Mouse (Mus musculus): ENCODE results near the gene Spata31d1b.

DNA sequence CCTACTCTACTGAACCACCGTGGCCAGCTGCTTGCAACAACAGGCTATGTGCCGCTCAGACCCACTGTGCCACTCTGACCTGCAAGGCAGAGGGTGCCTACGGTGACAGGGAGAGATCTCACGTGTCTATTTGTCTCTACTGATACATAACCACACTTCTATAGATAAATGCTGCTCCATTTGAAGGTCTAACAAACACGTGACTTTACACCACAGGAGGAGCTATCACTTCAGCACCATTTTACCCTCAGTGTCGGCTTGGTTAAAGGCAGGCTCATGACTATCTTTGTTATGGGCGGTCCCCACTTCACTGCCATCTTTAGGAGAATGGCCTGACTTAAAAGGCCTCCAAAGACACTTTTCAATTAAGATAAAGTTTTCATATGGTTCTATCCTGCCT is 29.5 kb upstream of the Spata31d1b start:
- TF ChIP-seq EP300 (IDR thresholded peaks at IDR 0.05; ENCODE audit: low read depth) (no peak), CTCF (IDR thresholded peaks at IDR 0.05; ENCODE audit: low read depth) (no peak)

Data from heart, postnatal 0 days (tissue).